Mouse (Mus musculus): ENCODE measurements around the gene Arhgap17. TPM values are rescaled to one million over a fixed set of nuclear protein-coding genes. Genes with fewer than 3 reads are reported as not detected.

Arhgap17 gene
- 16.2 and 19.9 TPM in 2 replicates for polyA plus RNA-seq (2015; fragmentation: Nextera tagmentation; extraction: Ambion mirVana)

DNA sequence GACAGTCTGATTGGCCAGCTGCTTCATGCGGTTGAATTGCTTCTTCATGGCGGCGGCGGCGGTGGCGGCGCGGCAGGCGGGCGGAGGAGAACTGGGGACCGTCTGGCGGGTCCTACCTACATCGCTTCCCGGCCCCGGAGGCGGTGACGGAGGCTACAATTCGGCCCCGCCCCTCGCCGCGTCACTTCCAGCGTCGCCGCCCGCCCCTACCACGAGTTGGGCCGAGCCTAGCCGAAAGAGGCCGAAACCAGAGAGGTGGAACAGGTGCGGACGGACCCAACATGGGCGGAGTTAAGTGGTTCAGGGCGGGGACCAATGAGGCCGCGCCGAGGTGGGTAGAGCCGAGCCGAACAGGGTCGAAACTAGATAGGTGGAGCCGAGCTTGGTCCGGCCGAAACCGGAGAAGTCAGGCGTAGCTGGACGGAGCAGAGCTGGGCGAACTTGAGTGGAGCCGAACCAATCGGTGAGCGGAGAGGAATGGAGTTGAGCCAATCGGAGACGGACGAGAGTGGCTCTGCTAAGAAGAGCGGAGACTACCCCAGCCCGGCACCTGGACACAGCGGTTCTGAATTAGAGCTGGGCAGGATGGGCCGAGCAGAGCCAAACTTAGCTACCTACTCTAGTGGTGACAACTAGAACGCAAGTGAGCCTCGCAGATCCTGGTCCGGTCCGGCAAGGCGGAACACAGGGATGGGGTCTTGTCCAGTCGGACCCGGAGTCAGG, at the start of gene Arhgap17, which contains the start of gene Lcmt1:
Arhgap17 (minus strand) TSS at position 157 of the 723 bp plus-strand sequence.
Lcmt1 (plus strand) TSS at position 26 of the 723 bp plus-strand sequence.
- Histone ChIP-seq H3K27me3 (replicated peaks) (no peaks in the 10 kb centered on the region), H3K36me3 (no peaks in the 10 kb centered on the region), H3K4me2 (peak within 1 kb of the TSS; percentile 85), H3K9ac (peak within 1 kb of the TSS; percentile 75), H3K4me3 (replicated peaks) (peak within 1 kb of the TSS; percentile 88), H3K9me3 (no peaks in the 10 kb centered on the region), H3K4me1 (peaks cover 33% of the 10 kb centered on the region), H3K27ac (peak within 1 kb of the TSS; percentile 91)
- ATAC-seq (ENCODE audit: insufficient read depth, low FRiP score, low read depth), result peak; percentile 98
- WGBS, result under 1% methylated on average over 64 of the region's 64 CpGs

DNA sequence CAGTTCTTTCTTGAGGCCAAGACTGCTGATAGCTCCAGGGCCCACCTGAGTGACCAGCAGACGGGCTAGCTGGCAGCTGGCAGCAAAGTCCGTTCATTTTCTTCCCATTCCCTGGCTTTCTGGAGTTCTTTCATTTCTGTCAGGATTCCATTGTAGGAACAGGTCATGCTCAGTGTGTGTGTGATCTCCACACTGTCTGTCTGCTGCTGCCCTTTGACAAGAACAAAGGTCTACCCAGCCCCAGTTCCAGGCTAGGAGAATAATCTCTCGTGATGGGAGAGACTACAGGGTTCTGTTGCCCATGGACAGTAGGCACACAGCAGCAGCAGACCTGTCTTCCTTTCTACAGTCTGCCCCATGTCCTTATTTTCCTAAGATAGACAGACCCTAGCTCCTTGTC, 47.9 kb upstream of the Arhgap17 start:
- no peak overlapping the region for H3K4me2 ChIP-seq
- no peak for ATAC-seq (ENCODE audit: insufficient read depth, low FRiP score, low read depth)
- H3K4me3 ChIP-seq (replicated peaks), result no peak overlapping the region
- H3K27me3 ChIP-seq (replicated peaks), result no peaks in the 10 kb centered on the region
- WGBS, result 79% methylated on average over 3 of the region's 3 CpGs
- H3K9ac ChIP-seq, result no peak overlapping the region
- H3K36me3 ChIP-seq, result 0 out of 2 replicates have a peak, but pooled peaks cover 3% of the 10 kb centered on the region
- no peaks in the 10 kb centered on the region for H3K9me3 ChIP-seq
- no peak overlapping the region for H3K27ac ChIP-seq
- H3K4me1 ChIP-seq, result no peaks in the 10 kb centered on the region

DNA sequence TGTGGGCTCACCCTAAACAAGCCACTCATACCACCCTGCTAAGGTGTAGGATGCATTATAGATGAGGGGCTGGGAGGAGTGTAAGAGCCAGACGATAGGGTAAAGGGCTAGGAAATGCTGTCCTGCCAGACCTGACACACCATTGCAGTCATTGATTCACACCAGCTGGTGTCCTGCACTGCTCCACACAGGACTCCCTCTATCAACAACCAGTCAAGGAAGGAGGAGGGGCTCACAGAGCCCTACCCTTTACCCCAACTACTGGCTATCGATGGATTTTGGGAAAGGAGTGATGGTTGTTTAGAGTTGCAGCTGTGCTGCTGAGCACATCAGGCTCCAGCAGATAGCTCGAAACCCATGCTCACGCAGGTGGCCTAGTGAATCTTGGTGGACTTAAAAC, 47.1 kb upstream of the Arhgap17 start:
- Histone ChIP-seq H3K4me3 (replicated peaks) (no peak overlapping the region), H3K36me3 (0 out of 2 replicates have a peak, but pooled peaks cover 3% of the 10 kb centered on the region), H3K9ac (no peak overlapping the region), H3K27ac (no peak overlapping the region), H3K4me2 (no peak overlapping the region), H3K27me3 (replicated peaks) (no peaks in the 10 kb centered on the region), H3K9me3 (no peaks in the 10 kb centered on the region), H3K4me1 (no peaks in the 10 kb centered on the region)
- ATAC-seq (ENCODE audit: insufficient read depth, low FRiP score, low read depth), result no peak
- WGBS, result 54% methylated on average over 4 of the region's 4 CpGs

- no peaks in the 10 kb centered on the region for H3K36me3 ChIP-seq
- H3K4me3 ChIP-seq (replicated peaks), result no peak overlapping the region
- H3K27ac ChIP-seq, result no peak overlapping the region
- no peaks in the 10 kb centered on the region for H3K9me3 ChIP-seq
- no peaks in the 10 kb centered on the region for H3K27me3 ChIP-seq (replicated peaks)
- WGBS, result 86% methylated on average over 3 of the region's 3 CpGs
- no peaks in the 10 kb centered on the region for H3K4me1 ChIP-seq
- no peak overlapping the region for H3K4me2 ChIP-seq
- H3K9ac ChIP-seq, result no peak overlapping the region
- ATAC-seq (ENCODE audit: insufficient read depth, low FRiP score, low read depth), result no peak
These were observed 42.4 kb upstream of the Arhgap17 start for GRCm38 (mm10) chr7:123412143-123412542.

GRCm38 (mm10) chr7:123411109-123411508, 41.4 kb upstream of the Arhgap17 start:
- H3K36me3 ChIP-seq, result no peaks in the 10 kb centered on the region
- no peak overlapping the region for H3K27ac ChIP-seq
- H3K4me1 ChIP-seq, result no peaks in the 10 kb centered on the region
- WGBS, result 72% methylated on average over 1 of the region's 1 CpGs
- no peak overlapping the region for H3K4me3 ChIP-seq (replicated peaks)
- ATAC-seq (ENCODE audit: insufficient read depth, low FRiP score, low read depth), result no peak; the same call in 1 of the 2 replicates
- no peak overlapping the region for H3K4me2 ChIP-seq
- no peak overlapping the region for H3K9ac ChIP-seq
- no peaks in the 10 kb centered on the region for H3K27me3 ChIP-seq (replicated peaks)
- H3K9me3 ChIP-seq, result no peaks in the 10 kb centered on the region

DNA sequence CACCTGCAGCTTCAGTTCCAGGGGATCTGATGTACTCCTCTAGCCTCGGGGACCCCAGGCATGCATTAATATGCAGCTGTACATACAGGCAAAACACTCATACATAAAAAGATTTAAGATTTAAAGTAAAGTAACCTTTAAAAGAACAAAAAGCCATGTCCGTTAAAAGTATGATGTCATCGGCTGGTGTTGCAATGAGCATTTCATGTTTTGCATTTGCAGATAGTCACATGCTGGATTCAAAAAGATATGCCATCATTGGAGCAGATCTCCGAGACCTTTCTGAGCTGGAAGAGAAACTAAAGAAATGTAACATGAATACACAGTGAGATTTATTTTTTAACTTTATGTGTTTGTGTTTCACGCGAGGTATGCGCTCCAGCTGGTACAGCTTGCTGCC, 40.8 kb upstream of the Arhgap17 start:
- Histone ChIP-seq H3K9ac (no peak overlapping the region), H3K36me3 (no peaks in the 10 kb centered on the region), H3K27ac (no peak overlapping the region), H3K4me2 (no peak overlapping the region), H3K4me3 (replicated peaks) (no peak overlapping the region), H3K4me1 (no peaks in the 10 kb centered on the region), H3K9me3 (no peaks in the 10 kb centered on the region), H3K27me3 (replicated peaks) (no peaks in the 10 kb centered on the region)
- ATAC-seq (ENCODE audit: insufficient read depth, low FRiP score, low read depth), result no peak
- WGBS, result 91% methylated on average over 7 of the region's 7 CpGs

DNA sequence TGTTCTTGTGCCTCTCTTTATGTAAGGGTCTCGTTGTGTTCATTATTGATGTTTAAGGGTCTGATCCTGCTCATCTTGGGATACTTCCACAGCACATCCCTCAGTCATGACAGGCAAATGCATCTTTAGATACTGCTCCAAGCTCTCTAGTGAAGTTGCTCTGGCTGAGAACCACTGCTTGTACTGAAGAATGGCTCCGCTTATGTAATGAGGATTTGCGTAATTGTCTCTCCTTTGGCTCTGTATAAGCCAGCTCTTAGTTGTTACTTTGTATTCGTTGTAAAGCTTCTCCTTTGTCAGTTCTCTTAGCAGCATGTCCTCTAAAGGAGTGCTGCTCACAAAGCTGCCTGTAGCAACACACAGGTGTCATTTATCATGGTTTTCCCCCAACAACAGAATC, 37.3 kb upstream of the Arhgap17 start:
- Histone ChIP-seq H3K27me3 (replicated peaks) (no peaks in the 10 kb centered on the region), H3K36me3 (peaks cover 12% of the 10 kb centered on the region; the same call in 1 of the 2 replicates), H3K9ac (no peak overlapping the region), H3K27ac (no peak overlapping the region), H3K4me3 (replicated peaks) (no peak overlapping the region), H3K4me2 (no peak overlapping the region), H3K9me3 (no peaks in the 10 kb centered on the region), H3K4me1 (no peaks in the 10 kb centered on the region)
- ATAC-seq (ENCODE audit: insufficient read depth, low FRiP score, low read depth), result no peak
- WGBS, result 79% methylated on average over 4 of the region's 4 CpGs

- no peaks in the 10 kb centered on the region for H3K9me3 ChIP-seq
- H3K4me1 ChIP-seq, result no peaks in the 10 kb centered on the region
- H3K4me3 ChIP-seq (replicated peaks), result no peak overlapping the region
- no peak for ATAC-seq (ENCODE audit: insufficient read depth, low FRiP score, low read depth)
- H3K9ac ChIP-seq, result no peak overlapping the region
- H3K36me3 ChIP-seq, result peaks cover 12% of the 10 kb centered on the region; the same call in 1 of the 2 replicates
- H3K27ac ChIP-seq, result no peak overlapping the region
- no peaks in the 10 kb centered on the region for H3K27me3 ChIP-seq (replicated peaks)
- WGBS, result 69% methylated on average over 3 of the region's 3 CpGs
- H3K4me2 ChIP-seq, result no peak overlapping the region
These were observed 35.9 kb upstream of the Arhgap17 start for GRCm38 (mm10) chr7:123405619-123406018.

DNA sequence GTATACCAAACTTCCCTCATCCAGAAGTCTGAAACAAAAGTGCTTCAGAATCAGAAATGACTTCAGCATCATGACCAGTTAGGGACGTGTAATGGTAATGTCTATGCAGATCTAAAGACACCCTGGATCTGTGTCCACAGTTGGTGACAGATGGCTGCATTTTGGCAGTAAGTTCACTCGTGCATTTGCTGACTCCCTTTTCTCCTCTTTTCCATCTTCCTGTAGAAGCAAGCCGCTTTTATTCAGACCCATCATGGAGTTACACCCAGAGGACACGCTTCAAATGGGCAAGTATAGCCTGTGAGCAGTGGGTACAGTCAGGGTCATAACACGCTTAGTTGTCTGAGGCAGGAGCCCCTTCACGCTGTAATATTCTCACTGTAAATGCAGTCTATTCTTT, 34.5 kb upstream of the Arhgap17 start:
- ATAC-seq (ENCODE audit: insufficient read depth, low FRiP score, low read depth), result no peak

GRCm38 (mm10) chr7:123401121-123401520, 31.4 kb upstream of the Arhgap17 start:
- no peaks in the 10 kb centered on the region for H3K4me1 ChIP-seq
- no peaks in the 10 kb centered on the region for H3K27me3 ChIP-seq (replicated peaks)
- H3K4me3 ChIP-seq (replicated peaks), result no peak overlapping the region
- H3K9ac ChIP-seq, result no peak overlapping the region
- H3K36me3 ChIP-seq, result peaks cover 12% of the 10 kb centered on the region; the same call in 1 of the 2 replicates
- WGBS, result 81% methylated on average over 3 of the region's 3 CpGs
- no peak overlapping the region for H3K4me2 ChIP-seq
- H3K27ac ChIP-seq, result no peak overlapping the region
- ATAC-seq (ENCODE audit: insufficient read depth, low FRiP score, low read depth), result no peak
- H3K9me3 ChIP-seq, result no peaks in the 10 kb centered on the region

More for the DNA sequence above, 34.5 kb upstream of the Arhgap17 start:
- no peaks in the 10 kb centered on the region for H3K4me1 ChIP-seq
- WGBS, result 93% methylated on average over 6 of the region's 6 CpGs
- H3K27ac ChIP-seq, result no peak overlapping the region
- H3K36me3 ChIP-seq, result peaks cover 12% of the 10 kb centered on the region; the same call in 1 of the 2 replicates
- H3K4me3 ChIP-seq (replicated peaks), result no peak overlapping the region
- no peaks in the 10 kb centered on the region for H3K9me3 ChIP-seq
- no peak overlapping the region for H3K4me2 ChIP-seq
- no peak overlapping the region for H3K9ac ChIP-seq
- no peaks in the 10 kb centered on the region for H3K27me3 ChIP-seq (replicated peaks)

GRCm38 (mm10) chr7:123399286-123399685, 29.6 kb upstream of the Arhgap17 start:
- 76% methylated on average over 4 of the region's 4 CpGs for WGBS
- H3K27ac ChIP-seq, result no peak overlapping the region
- H3K9ac ChIP-seq, result no peak overlapping the region

DNA sequence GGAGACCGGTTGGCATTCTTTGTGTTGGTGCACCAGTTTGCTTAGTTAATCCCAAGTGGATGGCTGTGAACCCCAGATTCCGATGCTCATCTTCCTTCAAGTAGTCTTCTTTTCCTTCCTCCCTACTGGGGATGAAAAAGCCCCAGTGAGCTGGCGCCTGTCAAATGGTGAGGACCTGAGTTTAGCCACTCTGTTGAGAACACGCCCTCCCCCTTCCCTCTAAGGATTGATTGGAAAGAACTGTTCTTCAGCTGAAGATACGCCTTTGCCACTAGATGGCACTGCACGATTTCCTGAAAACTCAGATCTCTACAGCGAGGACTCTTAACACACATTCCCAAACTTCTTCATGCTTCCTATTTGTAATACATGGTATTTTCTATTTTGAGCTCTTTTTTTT, 29.1 kb upstream of the Arhgap17 start:
- 0 out of 2 replicates have a peak, but pooled peaks cover 3% of the 10 kb centered on the region for H3K36me3 ChIP-seq
- ATAC-seq (ENCODE audit: insufficient read depth, low FRiP score, low read depth), result no peak
- WGBS, result 24% methylated on average over 7 of the region's 7 CpGs
- no peak overlapping the region for H3K9ac ChIP-seq
- no peak overlapping the region for H3K4me3 ChIP-seq (replicated peaks)
- no peak overlapping the region for H3K4me2 ChIP-seq
- H3K9me3 ChIP-seq, result no peaks in the 10 kb centered on the region
- no peaks in the 10 kb centered on the region for H3K4me1 ChIP-seq
- no peak overlapping the region for H3K27ac ChIP-seq
- H3K27me3 ChIP-seq (replicated peaks), result no peaks in the 10 kb centered on the region

More at GRCm38 (mm10) chr7:123399286-123399685, 29.6 kb upstream of the Arhgap17 start:
- ATAC-seq (ENCODE audit: insufficient read depth, low FRiP score, low read depth), result no peak
- H3K4me3 ChIP-seq (replicated peaks), result no peak overlapping the region
- no peaks in the 10 kb centered on the region for H3K4me1 ChIP-seq
- no peaks in the 10 kb centered on the region for H3K9me3 ChIP-seq
- no peaks in the 10 kb centered on the region for H3K27me3 ChIP-seq (replicated peaks)
- H3K36me3 ChIP-seq, result 0 out of 2 replicates have a peak, but pooled peaks cover 3% of the 10 kb centered on the region
- H3K4me2 ChIP-seq, result no peak overlapping the region

Data from stomach, embryonic 15.5 days (tissue).